Mouse (Mus musculus) T-cell, adult 2 months (primary cell): ENCODE results near the gene Scamp2.

Source experiments
- DNase-seq: peaks from one replicate; pipeline ENCODE4 v3.0.0; 2022; ENCODE audit warnings: low spot score

Scamp2 gene

DNA sequence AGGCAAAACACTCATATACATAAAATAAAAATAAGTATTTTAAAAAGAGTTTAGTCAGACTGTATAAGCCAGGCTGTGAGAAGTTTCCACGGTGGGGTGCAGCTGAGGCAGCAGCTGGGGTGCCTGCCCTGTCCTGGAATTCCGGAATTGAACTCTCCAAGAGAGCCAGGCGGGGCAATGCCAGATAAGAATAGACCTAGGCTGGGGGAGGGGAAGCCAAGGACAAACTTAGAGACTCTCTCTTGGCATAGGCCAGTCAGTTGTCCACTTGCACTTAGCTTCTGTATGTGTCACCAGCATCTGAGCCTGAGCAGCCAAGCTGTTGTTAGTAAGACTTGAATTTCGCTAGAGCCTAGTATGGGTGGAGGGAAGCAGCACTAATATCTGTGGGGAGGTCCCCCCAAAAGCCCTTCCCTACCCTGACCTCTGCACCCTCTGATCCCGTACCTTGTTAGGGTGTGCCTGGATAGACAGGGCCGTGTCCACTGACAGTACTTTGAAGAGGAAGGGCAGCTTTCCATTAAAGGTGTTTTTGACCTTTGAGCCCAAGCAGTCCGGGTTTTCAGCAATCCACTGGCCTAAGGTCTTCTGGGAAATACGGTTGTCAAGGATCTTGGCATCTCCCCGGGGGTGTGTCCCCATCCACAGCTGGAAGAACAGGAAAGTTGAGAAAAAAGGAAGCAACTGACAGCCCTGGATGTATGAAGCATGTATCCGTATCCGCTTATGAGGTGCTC is 10.4 kb upstream of the Scamp2 start:
- no peak for DNase-seq

DNA sequence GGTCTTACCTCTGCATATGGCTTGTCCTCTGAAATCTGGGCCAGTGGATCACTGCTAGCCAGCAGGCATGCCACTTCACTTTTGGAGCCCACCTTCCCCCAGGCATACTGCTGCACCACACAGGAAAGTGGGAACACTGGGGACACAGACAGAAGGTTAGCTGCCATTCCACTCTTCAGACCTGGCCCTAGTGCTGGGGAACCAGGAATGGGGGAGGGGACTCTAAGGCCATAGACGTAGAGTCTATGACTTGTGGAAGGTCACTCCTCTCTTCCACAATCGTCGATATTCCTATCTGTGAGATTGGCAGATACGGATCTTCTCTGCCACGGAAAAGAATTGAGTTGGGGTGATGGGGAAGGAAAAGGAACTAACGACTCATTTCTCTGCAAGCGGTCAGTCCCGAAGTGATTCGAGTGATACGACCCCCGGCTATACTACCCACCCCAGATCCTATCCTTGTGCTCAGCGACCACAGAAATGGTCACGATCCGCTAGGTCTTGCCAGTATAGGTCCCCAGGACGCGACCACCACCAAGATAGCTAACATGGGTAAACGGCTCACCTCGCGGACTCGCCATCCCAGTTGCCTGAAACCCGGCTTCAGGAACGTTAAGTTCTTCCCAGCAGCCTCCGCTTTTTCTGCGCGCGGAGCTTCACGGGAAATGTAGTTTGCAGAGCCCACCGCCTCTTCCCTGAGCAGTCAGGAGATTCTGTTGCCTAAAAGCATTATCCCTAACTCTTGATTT is 8.4 kb upstream of the Scamp2 start, which contains the start of gene Mpi:
TSS of gene Mpi (minus strand) at position 625 of the 749 bp plus-strand sequence.
- DNase-seq: peak; percentile 25

DNA sequence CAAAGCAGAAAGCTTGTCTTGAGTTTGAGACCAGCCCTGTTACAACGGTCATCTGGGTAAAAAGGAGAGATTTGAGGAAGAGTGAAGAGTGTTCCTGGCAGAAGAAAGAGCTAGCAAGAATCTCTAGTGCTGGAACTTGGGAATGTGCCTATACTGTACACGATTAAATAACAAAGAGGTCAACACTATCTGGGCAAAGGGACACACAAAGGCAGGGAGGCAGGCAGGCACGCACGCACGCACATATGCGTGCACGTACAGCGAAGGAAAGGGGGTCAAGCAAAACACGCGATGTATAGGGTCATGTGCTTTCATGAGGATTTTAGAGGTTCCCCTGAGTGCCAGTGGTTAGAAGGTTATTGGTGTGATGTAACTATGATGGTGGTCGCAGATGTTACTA is 7.6 kb upstream of the Scamp2 start:
- DNase-seq: no peak

DNA sequence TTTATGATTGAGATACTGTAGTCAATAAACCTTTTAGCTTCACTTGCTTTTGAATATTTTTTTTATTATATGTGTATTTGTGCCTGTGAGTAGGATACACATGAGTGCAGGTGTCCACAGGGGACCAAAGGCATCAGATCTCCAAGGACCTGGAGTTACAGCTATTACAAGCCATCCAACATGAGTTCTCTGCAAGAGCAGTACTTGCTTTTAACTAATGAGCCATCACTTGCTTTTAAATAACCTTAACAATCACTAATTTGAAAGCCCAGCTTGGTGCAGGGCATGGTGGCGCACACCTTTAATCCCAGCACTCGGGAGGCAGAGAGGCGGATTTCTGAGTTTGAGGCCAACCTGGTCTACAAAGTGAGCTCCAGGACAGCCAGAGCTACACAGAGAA is 6.0 kb upstream of the Scamp2 start:
- no peak for DNase-seq

DNA sequence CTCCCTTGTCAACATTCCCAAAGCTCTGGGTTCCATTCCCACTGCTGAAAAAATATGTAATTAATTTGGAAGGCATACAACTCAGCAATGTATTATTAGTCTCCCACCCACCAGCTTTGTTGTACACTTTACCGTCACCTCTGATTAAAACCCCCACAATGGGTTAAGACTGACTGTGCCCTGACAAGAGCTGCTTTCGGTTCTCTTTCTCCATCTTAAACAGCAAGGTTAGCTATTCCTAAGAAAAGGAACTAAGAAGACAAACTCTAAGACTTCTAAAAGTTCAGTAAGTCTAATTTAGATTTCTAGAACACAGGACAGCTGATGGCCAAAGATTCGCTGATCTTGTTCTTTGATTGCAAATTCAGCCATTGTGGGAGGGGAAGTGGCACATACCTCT is 3.5 kb upstream of the Scamp2 start:
- DNase-seq: no peak

DNA sequence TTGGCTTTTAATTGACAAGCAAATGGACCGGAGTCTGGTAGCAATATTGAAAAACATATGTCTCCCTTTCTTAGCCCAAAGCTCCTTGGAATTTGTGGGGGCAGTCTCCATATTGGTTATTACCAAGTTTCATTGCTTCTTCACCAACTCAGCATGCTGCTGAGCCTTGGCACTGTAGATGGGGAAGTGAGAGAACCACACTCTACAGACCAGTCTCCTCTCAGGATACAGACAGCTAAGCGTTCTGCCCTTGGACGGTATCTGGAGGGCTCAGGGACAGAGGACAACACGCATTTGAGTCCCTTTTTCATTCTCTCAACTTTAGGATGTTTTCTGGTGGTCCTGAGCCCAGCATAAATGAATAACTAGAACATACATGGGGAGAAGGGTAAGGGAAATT is 2.1 kb upstream of the Scamp2 start:
- DNase-seq: no peak

DNA sequence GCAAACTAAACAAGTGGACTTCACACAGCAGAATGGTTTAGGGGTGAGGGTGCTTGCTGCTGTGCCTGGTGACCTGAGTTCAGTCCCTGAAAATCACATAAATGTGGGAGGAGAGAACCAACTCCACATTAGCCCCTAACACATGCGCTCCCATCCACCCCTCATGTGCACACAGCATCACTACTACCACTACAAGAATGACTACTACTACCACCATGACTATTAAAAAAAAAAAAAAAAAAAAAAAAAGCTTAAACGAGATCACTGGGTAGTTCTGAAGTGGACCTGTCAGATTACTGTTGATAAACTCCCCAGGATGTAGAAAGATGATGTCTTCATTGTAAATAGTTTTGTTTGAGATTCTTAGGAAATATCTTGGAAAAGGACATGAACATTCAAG is 1.2 kb upstream of the Scamp2 start:
- DNase-seq: no peak

DNA sequence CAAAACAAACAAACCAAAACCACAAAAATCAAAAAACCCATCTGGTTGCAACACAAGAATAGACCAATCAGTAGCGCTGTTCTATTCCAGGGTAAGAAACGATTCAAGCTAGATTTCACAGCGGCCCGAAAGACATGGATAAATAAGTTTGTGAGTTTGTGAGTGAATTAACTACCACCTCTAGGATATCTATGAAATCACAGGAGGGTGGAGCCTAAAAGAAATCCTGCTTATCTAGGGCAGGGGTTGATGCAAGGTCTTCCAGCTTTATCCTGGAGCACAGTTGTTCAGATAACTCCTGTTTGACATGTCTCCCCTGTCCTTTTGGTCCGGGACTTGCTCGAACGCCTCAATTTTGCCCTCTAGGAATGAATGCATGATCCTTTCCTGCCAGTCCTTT is 480 bp upstream of the Scamp2 start:
- DNase-seq: no peak

DNA sequence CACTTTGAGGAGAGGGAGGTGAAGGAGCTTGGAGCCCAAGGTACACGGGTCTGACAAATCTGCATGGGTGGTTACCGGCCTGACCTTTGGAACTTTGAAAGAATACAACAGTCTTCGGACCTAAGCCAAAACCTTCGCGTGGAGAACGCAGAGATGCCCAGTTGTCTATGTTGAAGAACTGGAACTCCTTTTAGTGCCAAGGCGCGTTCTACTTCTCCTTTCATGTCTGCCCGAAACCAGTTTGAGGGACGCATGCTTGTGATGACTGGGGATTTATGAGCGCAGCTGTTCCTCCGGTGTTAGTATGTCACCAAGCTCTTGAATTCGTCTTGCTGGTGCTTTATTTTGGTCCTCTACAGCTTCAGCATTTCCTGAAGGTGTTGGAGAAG is 962 bp downstream of the Scamp2 start:
- no peak for DNase-seq

DNA sequence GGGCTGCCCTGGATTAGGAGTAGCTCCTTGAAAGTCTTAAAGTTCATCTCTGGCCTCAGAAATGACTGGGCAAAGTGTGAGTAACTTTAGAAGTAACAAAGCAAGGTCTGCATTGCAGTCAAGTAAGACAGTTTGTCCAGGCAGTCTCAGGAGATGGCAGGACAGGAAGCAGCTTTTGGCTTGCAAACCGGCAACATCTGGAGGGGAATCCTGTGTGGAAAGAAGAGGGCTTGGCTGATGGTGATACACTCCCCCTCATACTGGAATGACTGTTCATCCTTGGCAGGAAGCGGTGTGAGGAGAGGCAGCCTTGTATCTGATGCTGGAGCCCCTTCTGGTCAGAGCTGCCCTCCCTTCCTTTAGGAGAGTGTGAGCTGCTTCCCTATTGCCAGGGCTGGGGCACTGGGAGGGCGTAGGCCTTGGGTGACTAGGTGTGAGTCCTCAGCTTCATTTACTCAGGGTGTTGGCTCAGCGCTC is 2.2 kb downstream of the Scamp2 start:
- DNase-seq: no peak

DNA sequence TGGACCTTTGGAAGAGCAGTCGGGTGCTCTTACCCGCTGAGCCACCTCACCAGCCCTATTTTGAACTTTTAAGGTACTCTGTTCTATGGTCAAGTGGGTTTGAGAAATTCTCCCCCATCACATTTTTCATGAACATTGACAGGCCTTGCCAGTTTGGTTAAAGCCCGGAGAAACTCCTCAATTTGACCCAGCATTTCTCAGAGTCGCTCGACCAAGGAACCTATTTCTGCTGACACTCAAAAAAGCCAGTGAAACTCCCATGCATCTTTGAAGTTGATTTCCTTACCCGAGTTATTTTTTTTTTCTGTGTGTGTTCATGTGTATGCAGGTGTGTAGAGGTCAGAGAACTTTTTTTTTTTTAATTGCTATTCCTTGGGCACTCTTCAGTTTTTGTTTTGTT is 3.9 kb downstream of the Scamp2 start:
- DNase-seq: no peak

DNA sequence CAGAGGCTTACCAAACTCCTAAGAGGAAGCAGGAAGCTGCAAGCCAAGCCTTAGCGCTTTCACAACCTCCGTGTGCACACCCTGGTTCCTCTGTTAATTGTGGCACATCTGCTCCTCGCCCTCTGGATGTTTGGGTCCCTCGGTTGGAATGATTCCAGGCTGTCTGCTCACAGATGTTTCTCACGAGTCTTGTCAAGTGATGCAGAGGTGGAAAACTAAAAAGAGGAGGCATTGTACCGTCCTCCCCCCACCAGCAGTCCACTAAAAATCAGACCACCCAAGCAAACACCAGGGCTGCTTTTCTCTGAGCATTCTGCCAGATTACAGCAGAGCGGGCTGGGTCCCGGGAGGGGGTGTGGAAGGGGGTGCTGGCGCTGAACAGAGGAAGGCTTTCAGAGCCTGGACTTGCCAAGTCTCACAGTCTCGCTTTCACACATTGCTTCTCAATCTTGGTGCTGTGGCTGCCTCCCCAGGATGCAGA is 5.0 kb downstream of the Scamp2 start:
- DNase-seq: no peak

DNA sequence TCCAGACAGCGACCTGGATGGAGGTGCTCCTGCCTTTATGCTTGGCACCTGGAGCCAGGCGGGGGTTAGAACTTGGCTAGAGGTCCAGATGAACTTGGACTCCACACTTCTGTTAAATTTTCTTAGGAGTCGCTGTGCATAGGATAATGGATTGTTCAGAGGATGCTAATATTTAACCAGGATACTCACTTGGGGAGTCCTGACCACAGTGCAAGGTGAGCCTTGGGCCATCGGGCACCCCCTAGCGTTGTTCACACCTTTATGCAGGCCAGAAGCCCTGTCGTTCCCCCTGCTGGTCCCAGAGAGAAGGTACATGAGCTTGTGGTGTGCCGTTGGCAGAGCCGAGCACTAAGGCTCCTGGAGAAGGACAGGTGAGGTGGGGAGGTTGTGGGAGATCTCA is 6.1 kb downstream of the Scamp2 start:
- DNase-seq: no peak

DNA sequence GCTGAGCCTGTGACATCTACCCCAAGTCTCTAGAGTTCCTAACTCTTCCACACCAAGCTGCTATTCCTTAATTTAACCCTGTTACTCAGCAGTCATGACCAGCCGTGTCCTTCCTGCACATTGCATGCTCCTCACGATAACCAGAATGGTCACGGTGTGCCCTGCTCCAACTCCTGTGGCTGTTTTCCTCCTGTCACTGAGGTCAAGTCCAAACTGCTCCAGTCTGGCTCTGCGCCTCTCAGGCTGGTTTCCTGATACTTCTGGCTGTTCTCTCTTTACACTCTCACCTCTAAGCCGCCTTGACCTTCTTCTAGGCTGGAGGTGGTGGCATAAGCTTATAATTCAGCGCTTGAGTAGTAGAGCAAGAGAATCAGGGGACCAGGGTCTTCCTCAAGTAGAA is 7.8 kb downstream of the Scamp2 start:
- no peak for DNase-seq

DNA sequence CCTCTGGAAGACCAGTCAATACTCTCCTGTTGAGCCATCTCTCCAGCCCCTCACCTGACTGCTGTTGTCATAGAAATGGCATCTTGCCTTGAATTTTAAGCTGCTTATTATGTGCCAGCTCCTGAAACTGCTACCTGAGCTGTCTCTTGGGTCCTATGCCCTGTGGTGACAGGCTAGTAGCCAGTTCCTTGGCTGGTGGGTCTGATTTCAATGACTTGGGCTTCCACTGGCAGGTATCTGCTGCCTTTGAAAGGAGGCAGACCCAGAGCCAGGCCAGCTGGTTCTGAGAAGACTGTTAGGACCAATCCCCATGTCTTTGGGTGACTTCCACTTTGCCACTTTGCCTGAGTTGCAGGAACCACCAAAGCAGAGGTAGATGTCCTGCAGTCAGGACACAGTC is 13.7 kb downstream of the Scamp2 start:
- no peak for DNase-seq

DNA sequence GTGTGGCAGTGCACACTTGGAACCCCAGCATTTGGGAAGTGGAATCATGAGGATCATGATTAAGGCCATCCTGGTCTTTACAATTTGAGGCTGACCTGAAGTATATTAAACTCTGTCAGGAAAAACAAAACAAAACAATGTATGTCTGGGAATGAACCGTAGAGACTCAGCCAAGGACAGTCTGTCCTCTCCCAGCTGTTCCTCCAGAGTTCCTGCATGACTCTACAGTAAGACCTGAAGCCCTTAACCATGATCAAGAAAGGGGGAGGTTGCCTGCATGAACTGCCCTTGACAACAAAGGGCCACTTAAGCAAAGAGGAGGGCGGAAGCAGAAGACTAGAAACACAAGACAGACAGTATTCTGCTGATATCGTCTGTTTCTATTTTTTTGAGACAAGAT is 14.8 kb downstream of the Scamp2 start:
- DNase-seq: no peak

DNA sequence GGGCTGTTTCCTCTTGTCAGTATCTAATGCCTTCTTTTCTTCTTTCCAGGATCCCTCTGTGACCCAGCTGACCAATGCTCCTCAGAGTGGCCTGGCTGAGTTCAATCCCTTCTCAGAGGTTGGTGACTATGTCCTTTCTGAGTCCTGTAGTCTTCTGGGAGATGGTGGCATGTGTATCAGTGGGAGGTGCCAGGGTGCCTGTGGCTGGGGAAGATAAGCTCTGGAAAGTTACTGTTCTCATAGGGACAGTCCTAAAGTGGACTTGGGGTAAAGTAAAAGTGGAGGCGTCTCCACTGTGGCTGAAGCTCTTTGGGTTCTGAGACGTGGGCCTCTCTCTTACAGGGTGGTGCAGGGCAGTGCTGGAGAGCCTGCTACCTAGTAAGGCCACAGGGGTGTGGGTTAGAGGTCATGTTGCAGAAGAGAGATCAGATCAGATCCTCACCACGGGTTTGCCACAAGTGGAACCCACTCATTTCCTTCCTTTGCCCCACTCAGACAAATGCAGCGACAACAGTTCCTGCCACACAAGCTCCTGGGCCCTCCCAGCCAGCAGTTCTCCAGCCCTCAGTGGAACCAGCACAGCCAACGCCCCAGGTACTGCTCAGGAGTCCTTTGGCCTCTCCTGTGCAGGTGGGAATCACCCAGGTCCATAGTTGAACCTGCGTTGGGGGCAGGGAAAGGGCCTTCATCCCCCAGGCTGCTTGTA is 16.6 kb downstream of the Scamp2 start:
- DNase-seq: no peak

DNA sequence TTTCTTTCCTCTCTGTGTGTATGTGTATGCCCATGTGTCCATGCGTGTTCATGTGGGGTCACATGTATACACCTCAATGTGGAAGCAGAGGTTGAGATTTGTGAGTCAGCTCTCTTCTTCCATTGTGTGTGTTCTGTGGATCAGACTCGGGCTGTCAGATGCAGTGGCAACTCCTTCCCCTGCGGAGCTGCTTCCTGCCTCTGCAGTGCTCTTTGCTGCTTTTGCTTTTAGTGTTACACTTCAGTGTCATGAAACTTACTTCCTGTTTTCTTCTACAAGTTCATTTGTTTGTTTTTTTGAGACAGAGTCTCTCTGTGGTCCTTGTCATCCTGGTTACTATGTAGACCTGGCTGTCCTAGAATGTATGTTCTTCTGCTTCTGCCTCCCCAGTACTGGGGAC is 24.2 kb downstream of the Scamp2 start:
- DNase-seq: peak; percentile 31

DNA sequence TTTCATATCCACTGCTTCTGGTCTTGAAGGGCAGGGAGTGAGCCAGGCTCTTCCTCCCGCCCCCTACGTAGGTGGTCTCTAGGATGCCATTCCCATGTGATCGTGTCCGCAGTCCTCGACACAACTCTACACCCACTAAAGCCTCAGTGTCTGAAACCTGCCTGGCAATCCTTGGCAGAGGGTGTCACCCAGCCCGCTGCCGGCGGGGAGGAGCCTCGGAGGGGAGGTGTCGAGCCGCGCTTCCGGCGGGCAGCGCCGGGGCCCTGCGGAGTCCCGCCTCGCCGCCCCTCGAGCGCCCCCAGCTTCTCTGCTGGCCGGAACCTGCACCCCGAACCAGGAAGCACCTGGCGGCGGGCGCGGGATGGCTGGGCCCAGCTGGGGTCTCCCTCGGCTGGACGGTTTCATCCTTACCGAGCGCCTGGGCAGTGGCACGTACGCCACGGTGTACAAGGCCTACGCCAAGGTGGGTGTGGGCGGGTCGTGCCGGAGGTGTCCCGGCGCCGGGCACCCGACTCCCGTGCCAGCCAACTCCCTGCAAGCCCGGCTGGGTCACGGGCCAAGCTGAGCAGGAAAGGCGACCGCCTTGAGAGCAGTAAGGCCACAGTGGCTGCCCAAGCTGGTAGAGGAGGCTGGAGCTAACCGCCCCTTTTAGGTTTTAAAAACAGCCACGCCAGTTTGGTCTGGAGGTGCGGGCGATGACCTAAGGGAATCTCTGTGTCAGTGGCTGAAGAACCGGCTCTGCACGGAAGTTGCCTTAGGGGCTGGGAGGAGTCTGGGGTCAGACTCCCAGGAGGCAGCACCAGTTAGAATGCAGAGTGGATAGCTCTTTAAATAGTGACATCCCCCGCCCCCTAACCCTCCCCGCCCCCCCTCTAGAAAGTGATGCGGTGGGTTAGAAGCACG is 28.7 kb downstream of the Scamp2 start, which contains the start of gene Ulk3:
TSS of gene Ulk3 (plus strand) at position 229 of the 903 bp plus-strand sequence.
- DNase-seq: peak; percentile 77

DNA sequence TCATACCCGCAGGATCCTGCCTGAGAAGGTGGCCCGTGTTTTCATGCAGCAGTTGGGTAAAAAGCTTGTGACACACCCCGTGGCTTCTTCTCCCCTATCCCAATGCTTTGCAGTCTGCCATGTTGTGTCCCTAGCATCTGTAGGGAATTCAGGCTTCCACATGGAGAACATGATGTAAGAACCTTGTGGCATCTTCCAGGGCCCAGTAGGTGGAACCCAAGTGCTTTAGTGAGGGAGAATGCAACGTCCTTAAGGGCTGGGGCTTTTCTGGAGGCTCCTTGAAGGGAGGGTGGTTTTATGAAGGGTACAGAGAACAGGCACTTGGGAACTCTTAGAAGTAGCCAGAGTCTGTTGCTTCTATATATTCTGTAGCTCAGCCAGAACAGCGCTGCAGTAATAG is 30.0 kb downstream of the Scamp2 start:
- no peak for DNase-seq

DNA sequence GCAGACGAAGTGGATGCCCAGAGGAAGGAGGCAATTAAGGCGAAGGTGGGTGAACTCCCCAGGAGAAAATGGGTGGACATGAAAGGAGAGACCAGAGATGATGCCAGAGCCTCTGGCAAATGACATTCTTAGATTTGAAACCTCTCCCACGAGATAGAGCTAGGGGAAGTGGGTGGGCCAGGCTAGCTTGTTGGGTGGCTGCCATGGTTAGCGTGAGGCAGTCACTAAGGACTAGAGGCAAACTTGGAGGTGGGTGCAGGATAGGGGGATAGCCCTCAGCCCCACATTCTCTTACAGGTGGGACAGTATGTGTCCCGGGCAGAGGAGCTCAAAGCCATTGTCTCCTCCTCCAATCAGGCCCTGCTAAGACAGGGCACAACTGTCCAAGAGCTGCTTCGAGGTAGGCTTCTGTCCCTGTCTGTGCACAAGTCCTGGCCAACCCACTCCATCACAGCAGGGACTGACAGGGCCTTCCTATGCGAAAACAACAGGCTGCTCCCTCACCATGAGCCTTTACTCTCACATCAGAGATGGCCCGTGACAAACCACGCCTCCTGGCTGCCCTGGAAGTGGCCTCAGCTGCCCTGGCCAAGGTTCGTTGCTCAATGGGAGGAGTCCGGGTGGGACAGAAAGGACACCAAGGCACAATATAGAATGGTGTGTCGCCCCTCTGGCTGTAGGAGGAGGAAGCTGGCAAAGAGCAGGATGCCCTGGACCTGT is 32.9 kb downstream of the Scamp2 start:
- DNase-seq: no peak
